Mouse (Mus musculus): ENCODE measurements around the gene Cfap46.

DNA sequence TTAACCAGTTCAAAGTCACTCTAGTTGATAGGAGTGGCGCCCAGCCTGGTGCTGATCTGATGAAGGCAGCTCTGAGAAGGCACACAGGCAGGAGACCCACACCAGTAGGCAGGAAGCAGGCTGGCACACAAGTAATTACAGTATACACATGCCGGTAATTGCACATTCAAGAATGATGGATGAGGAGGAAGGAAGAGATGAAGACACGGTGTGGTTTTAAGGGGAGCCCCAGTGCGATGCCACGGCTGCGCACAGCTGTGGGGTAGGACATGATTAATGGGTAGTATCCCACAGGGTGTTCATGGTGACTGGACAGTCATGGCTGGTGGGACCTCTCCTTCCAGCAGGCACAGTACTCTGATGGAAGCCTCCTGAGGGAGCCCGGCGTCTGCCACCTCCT lies 117.1 kb downstream of the Cfap46 start:
- no peak for TF ChIP-seq CTCF (IDR thresholded peaks at IDR 0.05; ENCODE audit: low read depth, low read length)
- no peak for TF ChIP-seq EP300 (IDR thresholded peaks at IDR 0.05; ENCODE audit: insufficient read depth, low read depth, low read length)
